ENCODE assay signal across 8 mouse cellular contexts in the genomic region with DNA sequence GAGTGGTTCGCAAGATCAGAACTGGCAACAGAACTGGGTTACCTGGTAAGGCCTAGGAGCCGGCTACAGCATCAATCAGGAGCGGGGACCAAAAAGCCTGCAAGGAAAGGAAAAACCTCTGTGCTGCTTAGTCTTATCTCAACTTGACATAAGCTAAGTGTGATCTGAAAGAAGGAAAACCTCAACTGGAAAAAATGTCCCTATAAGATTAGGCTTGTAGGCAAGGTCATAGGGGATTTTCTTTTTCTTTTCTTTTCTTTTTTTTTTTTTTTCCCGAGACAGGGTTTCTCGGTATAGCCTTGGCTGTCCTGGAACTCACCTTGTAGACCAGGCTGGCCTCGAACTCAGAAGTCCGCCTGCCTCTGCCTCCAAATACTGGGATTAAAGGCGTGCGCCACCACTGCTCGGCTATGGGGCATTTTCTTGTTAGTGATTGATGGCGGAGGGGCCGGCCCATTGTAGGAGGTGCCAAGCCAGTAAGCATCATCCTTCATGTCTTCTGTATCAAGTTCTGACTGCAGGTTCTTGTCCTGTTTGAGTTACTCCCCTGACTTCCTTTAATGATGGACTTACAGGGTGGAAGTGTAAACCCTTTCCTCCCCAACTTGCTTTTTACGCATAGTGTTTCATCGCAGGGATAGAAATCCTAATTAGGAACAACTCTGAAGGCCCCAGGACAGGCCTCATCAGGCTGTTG. TPM values are rescaled to one million over a fixed set of nuclear protein-coding genes. Genes with fewer than 3 reads are reported as not detected.
DNase-seq lines count a peak whose midpoint lies in the region; ATAC-seq lines count a peak whose summit lies in the region.

No protein-coding gene starts in this region.

- ATAC-seq in erythroid progenitor cell, adult 5-6 weeks (replicated peaks; ENCODE audit: low FRiP score, poor library complexity, severe bottlenecking): no peak

- intact Hi-C loops in heart, postnatal 10 days (cut with DNase I): no loop called here

- DNase-seq in heart, adult 11 months: peak; percentile 80
- DNase-seq in heart, postnatal 10 days: no peak
- DNase-seq in 416B (ENCODE audit: low read depth) (peak; percentile 43), liver (peak; percentile 79)
- peak; percentile 58 for DNase-seq in embryo, embryonic 11 days
- no peak for DNase-seq in urinary bladder, postnatal 10 days (ENCODE audit: low spot score)
- no peak for DNase-seq in lung, postnatal 14 days

RNA-seq across cellular contexts. Expression of gene Btn2a2, which starts 18.3 kb away (rescaled TPM):
- not detected for total RNA-seq in heart, postnatal 10 days (2021)
- total RNA-seq in erythroid progenitor cell, adult 5-6 weeks (2015; ENCODE audit: low replicate concordance): not detected in 2 replicates
- not detected in 2 replicates for total RNA-seq in erythroid progenitor cell, adult 5-6 weeks (2017; ENCODE audit: low replicate concordance)

RNA-seq across cellular contexts. Expression of gene Hist1h4h, which starts 23.9 kb away (rescaled TPM):
- total RNA-seq in heart, postnatal 10 days (2021): 100 to 1,000 TPM; 743 to 812 TPM
- 323 and 492 TPM in 2 replicates for total RNA-seq in erythroid progenitor cell, adult 5-6 weeks (2015; ENCODE audit: low replicate concordance)
- total RNA-seq in erythroid progenitor cell, adult 5-6 weeks (2017; ENCODE audit: low replicate concordance): 3,110 and 3,215 TPM in 2 replicates

RNA-seq across cellular contexts. Expression of gene Hist1h2af, which starts 26.7 kb away (rescaled TPM):
- 100 to 1,000 TPM; 171 to 245 TPM for total RNA-seq in heart, postnatal 10 days (2021)
- 180 and 320 TPM in 2 replicates for total RNA-seq in erythroid progenitor cell, adult 5-6 weeks (2015; ENCODE audit: low replicate concordance)
- total RNA-seq in erythroid progenitor cell, adult 5-6 weeks (2017; ENCODE audit: low replicate concordance): 7,936 and 7,993 TPM in 2 replicates

RNA-seq across cellular contexts. Expression of gene Hist1h3g, which starts 28.3 kb away (rescaled TPM):
- 10 to 100 TPM; 45.9 to 66.2 TPM for total RNA-seq in heart, postnatal 10 days (2021)
- 573 TPM in 2 replicates for total RNA-seq in erythroid progenitor cell, adult 5-6 weeks (2015; ENCODE audit: low replicate concordance)
- 250 and 889 TPM in 2 replicates for total RNA-seq in erythroid progenitor cell, adult 5-6 weeks (2017; ENCODE audit: low replicate concordance)

RNA-seq across cellular contexts. Expression of gene Hist1h2bh, which starts 36.2 kb away (rescaled TPM):
- total RNA-seq in heart, postnatal 10 days (2021): 10 to 100 TPM in 1 of 2 experiments, 1 to 10 TPM in 1; 9.2 to 11.2 TPM
- total RNA-seq in erythroid progenitor cell, adult 5-6 weeks (2015; ENCODE audit: low replicate concordance): 90.1 and 113 TPM in 2 replicates
- 325 and 367 TPM in 2 replicates for total RNA-seq in erythroid progenitor cell, adult 5-6 weeks (2017; ENCODE audit: low replicate concordance)

Comparison
In these comparisons a context has a peak if more than half of its experiments do, and no peak if none do; other contexts are left out.
1. DNase-seq: peak in heart, adult 11 months (single experiment), 416B (single experiment), embryo, embryonic 11 days (single experiment) and liver (single experiment); none in heart, postnatal 10 days (0 of 2), urinary bladder, postnatal 10 days (single experiment) and lung, postnatal 14 days (single experiment).